8 mouse cellular contexts compared by ENCODE assay signal in the genomic region with DNA sequence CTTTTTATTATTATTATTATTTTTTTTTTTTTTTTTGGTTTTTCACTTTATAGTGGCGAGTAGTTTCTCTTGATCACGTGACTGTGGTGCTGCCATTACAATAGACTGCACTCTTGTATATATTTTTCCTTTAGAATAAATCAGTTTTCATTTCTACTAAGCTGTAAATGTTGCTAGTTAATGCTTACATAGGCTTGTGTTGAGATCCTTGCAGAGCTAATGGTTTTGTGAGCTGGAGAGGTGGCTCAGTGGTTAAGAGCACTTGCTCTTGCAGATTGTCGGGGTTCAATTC. TPM values are rescaled to one million over a fixed set of nuclear protein-coding genes. Genes with fewer than 3 reads are reported as not detected.
DNase-seq lines count a peak whose midpoint lies in the region; ATAC-seq and TF ChIP-seq lines count a peak whose summit lies in the region.

No protein-coding gene starts in this region.

- H3K27ac ChIP-seq in heart, embryonic 15.5 days, result no peak overlapping the region
- no peak overlapping the region for H3K27ac ChIP-seq in bone marrow macrophage, adult 2 months (ENCODE audit: insufficient read depth, low read depth, low read length)
- no peak overlapping the region for H3K27ac ChIP-seq in hindbrain, embryonic 13.5 days
- H3K27ac ChIP-seq in midbrain, embryonic 13.5 days, result no peak overlapping the region

- no peak overlapping the region for H3K9ac ChIP-seq in heart, embryonic 15.5 days
- peak overlapping the region; percentile 79; the same call in 1 of the 2 replicates for H3K9ac ChIP-seq in hindbrain, embryonic 13.5 days
- H3K9ac ChIP-seq in midbrain, embryonic 13.5 days (replicated peaks), result no peak overlapping the region

- H3K9me3 ChIP-seq in heart, embryonic 15.5 days (replicated peaks), result no peaks in the 10 kb centered on the region
- H3K9me3 ChIP-seq in hindbrain, embryonic 13.5 days, result no peaks in the 10 kb centered on the region
- H3K9me3 ChIP-seq in midbrain, embryonic 13.5 days, result no peaks in the 10 kb centered on the region

- TF ChIP-seq CTCF in bone marrow macrophage, adult 2 months (IDR thresholded peaks at IDR 0.05; ENCODE audit: low read depth, low read length), result no peak

- no peaks in the 10 kb centered on the region for H3K27me3 ChIP-seq in heart, embryonic 15.5 days
- no peaks in the 10 kb centered on the region for H3K27me3 ChIP-seq in hindbrain, embryonic 13.5 days
- no peaks in the 10 kb centered on the region for H3K27me3 ChIP-seq in midbrain, embryonic 13.5 days

- H3K4me3 ChIP-seq in heart, embryonic 15.5 days, result peak overlapping the region; percentile 79
- H3K4me3 ChIP-seq in bone marrow macrophage, adult 2 months (ENCODE audit: insufficient read depth, low read length), result peak overlapping the region; percentile 78
- H3K4me3 ChIP-seq in hindbrain, embryonic 13.5 days, result peak overlapping the region; percentile 77
- H3K4me3 ChIP-seq in midbrain, embryonic 13.5 days (replicated peaks), result peak overlapping the region; percentile 76

- H3K4me1 ChIP-seq in heart, embryonic 15.5 days (replicated peaks), result peaks cover 7% of the 10 kb centered on the region
- peaks cover 6% of the 10 kb centered on the region for H3K4me1 ChIP-seq in bone marrow macrophage, adult 2 months (ENCODE audit: control insufficient read depth, insufficient read depth, low read length)
- peaks cover 9% of the 10 kb centered on the region for H3K4me1 ChIP-seq in hindbrain, embryonic 13.5 days (replicated peaks)
- peaks cover 9% of the 10 kb centered on the region for H3K4me1 ChIP-seq in midbrain, embryonic 13.5 days (replicated peaks)

- TF ChIP-seq POLR2A in bone marrow macrophage, adult 2 months (IDR thresholded peaks at IDR 0.05; ENCODE audit: borderline replicate concordance, low read depth, low read length), result no peak

- H3K4me2 ChIP-seq in heart, embryonic 15.5 days, result peak overlapping the region; percentile 92
- peak overlapping the region; percentile 91 for H3K4me2 ChIP-seq in hindbrain, embryonic 13.5 days
- peak overlapping the region; percentile 88 for H3K4me2 ChIP-seq in midbrain, embryonic 13.5 days (replicated peaks)

- H3K36me3 ChIP-seq in heart, embryonic 15.5 days, result peaks cover 8% of the 10 kb centered on the region
- H3K36me3 ChIP-seq in hindbrain, embryonic 13.5 days, result no peaks in the 10 kb centered on the region
- H3K36me3 ChIP-seq in midbrain, embryonic 13.5 days, result no peaks in the 10 kb centered on the region

- 80% methylated on average over 3 of the region's 3 CpGs for WGBS in heart, embryonic 15.5 days
- 83% methylated on average over 3 of the region's 3 CpGs for WGBS in hindbrain, embryonic 13.5 days
- WGBS in midbrain, embryonic 13.5 days, result 78% methylated on average over 3 of the region's 3 CpGs

- DNase-seq in heart, postnatal 4 days, result no peak
- no peak for DNase-seq in adrenal gland, postnatal 36 days
- DNase-seq in embryo, embryonic 10 days (ENCODE audit: low spot score), result no peak
- no peak for DNase-seq in adrenal gland, postnatal 14 days

- ATAC-seq in heart, embryonic 15.5 days (replicated peaks; ENCODE audit: insufficient number of reproducible peaks, insufficient read depth, low FRiP score, low read depth), result no peak
- no peak for ATAC-seq in hindbrain, embryonic 13.5 days (ENCODE audit: low FRiP score)
- ATAC-seq in midbrain, embryonic 13.5 days, result no peak

RNA-seq across cellular contexts. Expression of gene Rad50, which starts 0.5 kb away (rescaled TPM):
- 17.3 and 19.5 TPM in 2 replicates for polyA plus RNA-seq in heart, embryonic 15.5 days (2015; fragmentation: Nextera tagmentation; extraction: Ambion mirVana)
- total RNA-seq in heart, postnatal 4 days (2021), result 10 to 100 TPM; 13.0 to 13.5 TPM
- polyA plus RNA-seq in bone marrow macrophage, adult 2 months (2012; ENCODE audit: insufficient read depth, insufficient read length, missing spikeins), result 20.1 and 20.4 TPM in 2 replicates
- 12.4 and 12.7 TPM in 2 replicates for polyA plus RNA-seq in hindbrain, embryonic 13.5 days (2015; fragmentation: Nextera tagmentation; extraction: Ambion mirVana)
- 13.0 and 14.3 TPM in 2 replicates for polyA plus RNA-seq in midbrain, embryonic 13.5 days (2015; fragmentation: Nextera tagmentation; extraction: Ambion mirVana)
- 10 to 100 TPM; 12.1 to 17.1 TPM for total RNA-seq in adrenal gland, postnatal 36 days (2021)
- total RNA-seq in adrenal gland, postnatal 14 days (2021), result 15.8 and 17.7 TPM in 2 replicates

RNA-seq across cellular contexts. Expression of gene Il5, which starts 12.9 kb away (rescaled TPM):
- polyA plus RNA-seq in heart, embryonic 15.5 days (2015; fragmentation: Nextera tagmentation; extraction: Ambion mirVana), result not detected in 2 replicates
- total RNA-seq in heart, postnatal 4 days (2021), result not detected
- not detected in 2 replicates for polyA plus RNA-seq in bone marrow macrophage, adult 2 months (2012; ENCODE audit: insufficient read depth, insufficient read length, missing spikeins)
- not detected in 2 replicates for polyA plus RNA-seq in hindbrain, embryonic 13.5 days (2015; fragmentation: Nextera tagmentation; extraction: Ambion mirVana)
- polyA plus RNA-seq in midbrain, embryonic 13.5 days (2015; fragmentation: Nextera tagmentation; extraction: Ambion mirVana), result not detected in 2 replicates
- total RNA-seq in adrenal gland, postnatal 36 days (2021), result not detected
- not detected in 2 replicates for total RNA-seq in adrenal gland, postnatal 14 days (2021)
